Mouse (Mus musculus): Measurements from ENCODE around the gene Slitrk6.

Slitrk6 gene

DNA sequence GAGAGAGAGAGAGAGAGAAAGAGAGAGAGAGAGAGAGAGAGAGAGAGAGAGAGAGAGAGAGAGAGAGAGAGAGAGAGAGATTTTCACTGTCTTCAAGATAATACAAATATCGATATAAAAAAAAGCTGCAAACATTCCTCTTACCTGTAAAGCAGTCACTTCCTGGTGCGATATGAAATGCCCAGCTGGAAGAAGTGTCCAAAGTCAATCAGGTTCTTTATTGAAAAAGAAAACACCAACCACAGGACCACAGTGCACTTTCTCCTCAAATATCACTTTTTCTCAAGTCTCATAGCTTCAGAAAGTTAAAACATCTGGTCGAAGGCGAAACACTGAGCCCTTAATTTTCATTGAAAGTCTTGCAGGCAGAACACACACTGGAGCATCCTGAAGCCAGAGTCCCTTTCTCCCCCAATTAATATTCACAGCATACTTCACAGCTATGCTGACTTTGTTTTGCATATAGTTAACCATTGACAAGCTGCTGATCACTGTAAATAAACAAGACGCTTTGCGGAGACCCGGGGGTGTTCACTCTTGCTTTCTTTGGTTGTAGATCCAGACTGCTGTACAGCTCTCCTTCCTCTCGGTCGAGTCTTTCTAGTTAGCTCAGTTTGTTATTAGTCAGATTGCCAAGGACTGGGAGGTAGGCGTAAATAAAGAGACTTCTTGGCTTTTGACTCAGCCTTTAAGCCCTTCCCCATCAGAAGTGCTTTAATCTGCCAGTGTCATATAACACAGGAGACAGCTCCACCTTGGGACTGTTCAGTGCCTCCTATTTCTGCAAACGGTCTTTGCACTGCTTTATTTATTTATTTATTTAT is at the start of gene Slitrk6:
Gene Slitrk6 (minus strand): TSS at position 666 of the 824 bp plus-strand sequence.
- DNase-seq (ENCODE audit: low spot score) = no peak

DNA sequence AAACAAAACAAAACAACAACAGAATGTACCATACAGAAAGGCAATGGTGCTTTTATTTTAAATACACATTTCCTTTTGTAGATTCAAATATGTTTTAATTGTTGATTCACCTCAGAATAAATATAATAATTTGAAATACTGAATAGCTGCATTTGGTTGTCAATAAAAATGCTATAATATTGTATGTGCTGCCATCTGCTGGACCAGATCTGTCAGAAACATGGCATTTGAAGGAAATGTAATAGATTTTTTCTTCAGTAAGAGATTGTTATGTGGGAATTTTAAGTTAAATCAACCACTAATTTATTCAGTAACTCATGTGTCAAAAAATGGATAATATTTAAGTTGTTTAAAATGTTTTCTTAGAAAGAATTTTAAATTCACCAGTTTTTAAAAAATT is 22.6 kb upstream of the Slitrk6 start:
- no peak for DNase-seq (ENCODE audit: low spot score)

DNA sequence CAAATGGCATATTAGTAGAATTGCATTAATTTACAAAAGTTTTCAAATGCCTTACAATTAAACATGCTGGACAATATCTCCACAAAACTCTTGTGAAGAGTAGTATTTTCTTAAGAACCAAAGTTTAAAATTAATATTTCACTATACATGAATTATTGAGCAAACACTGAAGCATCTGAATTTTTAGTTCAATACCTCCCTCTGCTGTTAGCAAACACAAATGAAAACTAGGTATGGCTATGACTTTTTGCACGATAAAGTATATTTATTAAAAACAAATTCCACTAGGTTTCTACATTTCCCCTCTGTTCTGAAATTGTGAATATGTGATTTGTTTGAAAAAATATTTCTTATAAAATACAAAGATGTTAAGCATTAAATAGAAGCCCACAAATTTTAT is 15.7 kb upstream of the Slitrk6 start:
- no peak for DNase-seq (ENCODE audit: low spot score)

DNA sequence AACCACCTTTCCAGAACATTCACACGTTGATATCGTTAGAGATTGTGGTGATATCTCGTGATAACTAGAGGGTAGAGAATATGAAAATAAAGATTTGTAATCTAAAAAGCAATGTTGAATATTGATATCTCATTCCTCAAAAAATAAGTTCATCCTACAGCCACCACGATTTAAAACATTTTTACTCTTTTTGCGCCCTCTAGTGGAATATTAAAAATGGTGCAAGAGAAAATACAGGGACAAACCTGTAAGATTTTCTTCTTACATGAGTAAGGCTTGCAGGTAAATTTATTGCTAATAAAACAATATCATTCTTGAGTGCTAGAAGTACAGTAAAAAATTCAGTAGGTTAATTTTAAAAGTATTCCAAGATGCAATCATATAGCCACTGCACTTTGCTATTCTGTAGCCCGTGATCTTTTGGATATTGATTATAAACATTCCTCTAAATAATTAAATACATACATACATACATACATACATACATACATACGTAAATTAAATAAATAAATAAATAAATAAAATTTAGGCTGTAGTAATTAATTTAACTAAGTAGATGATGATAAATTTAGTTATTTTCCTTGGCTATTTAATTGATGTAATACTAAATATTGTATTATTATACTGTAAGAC is 7.8 kb upstream of the Slitrk6 start:
- no peak for DNase-seq (ENCODE audit: low spot score)

DNA sequence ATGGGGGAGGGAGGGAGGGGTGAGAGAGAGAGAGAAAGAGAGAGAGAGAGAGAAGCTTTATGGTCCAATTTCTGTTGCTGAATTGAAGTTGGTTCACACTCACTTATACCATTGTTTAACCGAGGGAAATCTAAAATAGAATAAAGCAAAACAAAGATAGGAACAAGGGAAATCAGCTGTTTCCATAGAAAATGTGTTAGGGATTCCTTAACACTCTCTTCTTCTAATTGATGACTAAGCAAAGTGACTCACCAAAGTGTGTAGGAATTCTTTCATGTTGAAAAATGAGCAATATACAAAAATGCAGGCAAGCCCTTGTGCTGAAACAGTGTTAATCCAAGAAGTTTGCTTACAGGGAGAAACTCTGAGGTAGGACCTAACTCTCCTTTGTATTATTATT is 6.0 kb upstream of the Slitrk6 start:
- no peak for DNase-seq (ENCODE audit: low spot score)

DNA sequence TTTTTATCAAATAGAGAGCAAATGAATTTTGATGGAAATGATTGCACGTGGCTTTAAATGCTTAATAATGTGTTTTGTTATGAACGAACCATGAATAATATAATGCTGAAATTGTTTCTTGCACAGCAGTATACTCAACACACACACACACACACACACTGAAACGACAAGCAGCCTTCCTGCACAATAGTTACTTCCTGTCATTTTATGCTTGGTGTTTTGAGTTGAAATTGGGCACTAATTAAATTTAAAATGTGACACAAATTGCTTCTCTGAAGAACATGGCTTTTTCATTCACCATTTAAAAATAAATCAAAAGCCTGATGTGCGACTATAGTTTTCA is 330 bp upstream of the Slitrk6 start:
- DNase-seq (ENCODE audit: low spot score) = no peak

DNA sequence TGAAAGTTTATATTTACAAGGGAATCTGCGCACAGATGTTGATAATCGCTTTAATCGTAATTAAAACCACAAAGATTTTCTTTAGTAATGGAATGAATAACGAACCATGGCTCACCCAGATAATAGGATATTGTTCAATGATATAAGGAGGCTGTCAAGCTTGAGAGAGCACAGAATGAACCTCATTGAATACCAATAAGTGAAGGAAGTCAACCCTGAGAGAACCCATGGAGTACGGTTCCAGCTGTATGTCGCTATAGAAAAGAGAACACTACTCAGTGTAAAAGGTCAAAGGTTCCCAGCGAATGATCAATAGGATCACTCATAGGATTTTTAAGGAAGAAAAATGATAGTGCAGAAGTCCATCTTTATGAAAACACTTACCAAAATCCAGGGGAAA is 15.1 kb downstream of the Slitrk6 start:
- DNase-seq (ENCODE audit: low spot score) = no peak

DNA sequence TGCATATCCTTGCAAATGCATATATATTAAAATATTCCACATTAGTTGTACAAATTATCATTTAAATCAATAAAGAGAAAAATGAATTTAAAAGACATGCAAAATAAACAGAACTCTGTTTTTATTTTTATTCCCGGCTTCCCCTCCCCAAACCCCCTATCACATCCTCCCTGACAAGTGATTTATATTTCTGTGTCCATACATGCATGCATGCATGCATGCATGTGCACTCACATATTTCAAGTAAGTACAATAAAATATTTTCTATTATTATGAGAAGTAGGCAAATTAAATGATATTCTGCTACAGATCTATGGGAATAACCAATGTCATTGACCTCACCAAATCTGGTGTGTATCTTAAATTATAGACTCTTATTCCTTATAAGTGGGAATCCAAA is 15.6 kb downstream of the Slitrk6 start:
- DNase-seq (ENCODE audit: low spot score) = no peak

DNA sequence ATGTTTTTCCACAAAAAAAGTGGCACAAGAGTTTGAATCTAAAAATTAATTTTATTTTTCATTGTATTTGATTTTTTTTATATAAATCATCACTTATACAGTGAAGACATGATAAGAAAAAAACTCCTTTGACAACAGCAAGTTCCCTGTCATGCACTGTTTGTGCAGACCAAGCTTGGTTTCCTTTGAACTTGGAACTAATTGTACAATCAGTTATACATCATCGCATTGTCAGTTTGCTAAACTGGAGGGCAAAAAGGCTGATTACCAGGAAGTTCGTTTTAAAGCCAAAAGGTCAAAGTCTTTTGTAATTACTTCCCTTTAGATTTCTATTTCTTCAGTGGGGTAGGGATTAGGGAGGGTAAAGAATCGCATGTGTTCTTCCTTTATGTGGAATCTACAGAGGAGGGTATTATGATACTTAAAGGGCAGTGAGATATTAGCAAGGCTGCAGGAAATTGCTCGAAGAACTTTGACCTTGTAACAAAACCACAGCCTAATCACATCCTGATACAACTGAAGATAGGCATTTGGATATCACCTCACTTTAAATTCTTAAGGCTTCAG is 26.5 kb downstream of the Slitrk6 start:
- DNase-seq (ENCODE audit: low spot score) = no peak

DNA sequence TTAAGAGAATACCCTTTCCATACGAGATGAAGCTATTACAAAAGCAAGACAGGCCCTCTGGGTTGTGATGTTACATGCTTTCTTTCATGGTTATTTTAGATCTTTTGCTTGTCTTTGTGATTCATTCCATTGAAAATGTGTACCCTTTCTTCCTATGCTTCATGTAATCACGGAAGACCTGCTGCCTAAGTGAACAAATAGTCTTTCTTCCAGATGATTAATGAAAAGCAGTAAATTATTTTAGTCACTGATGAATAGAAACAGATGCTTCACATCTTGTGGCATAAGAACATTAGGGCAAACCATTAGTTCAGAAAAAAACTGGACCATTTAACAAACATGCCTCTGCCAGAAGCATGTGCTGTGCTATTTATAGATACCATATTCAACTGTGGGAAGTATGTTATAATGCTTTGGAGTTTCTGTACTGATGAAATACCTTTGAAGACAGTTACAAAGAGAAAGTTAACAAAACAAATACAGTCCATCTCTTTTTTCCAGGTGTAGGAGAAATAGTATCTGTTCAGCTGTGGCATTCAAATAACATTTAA is 30.8 kb downstream of the Slitrk6 start:
- no peak for DNase-seq (ENCODE audit: low spot score)

All from spleen, adult 12 weeks (tissue).